Mouse (Mus musculus) liver, embryonic 12.5 days (tissue): ENCODE results near the gene Grin3a. TPM values are rescaled to one million over a fixed set of nuclear protein-coding genes. Genes with fewer than 3 reads are reported as not detected.
"Not testable (repeated sequence)": the region's sequence is repeated elsewhere in the genome, so short reads cannot be mapped to it uniquely, and the experiment has no call there.

ENCODE experiments used
- ATAC-seq: fragments of 200-750 bp; cut with Nextera tagmentation; 2 replicates; pipeline ENCODE4 v1.8.0; 2017; ENCODE audit warnings: moderate number of reproducible peaks, mild to moderate bottlenecking, moderate library complexity
- H3K27ac ChIP-seq: fragments of 300-500 bp; sonication (generic); 2 replicates; pipeline ENCODE4 v1.5.1; 2016; ENCODE audit warnings: mild to moderate bottlenecking
- H3K27me3 ChIP-seq: fragments of 300-500 bp; sonication (generic); replicated peaks from 2 replicates; pipeline ENCODE4 v1.6.1; 2016; ENCODE audit warnings: mild to moderate bottlenecking, moderate library complexity
- H3K36me3 ChIP-seq: fragments of 300-500 bp; sonication (generic); 2 replicates; pipeline ENCODE4 v1.6.1; 2016; ENCODE audit warnings: mild to moderate bottlenecking, moderate library complexity
- H3K4me1 ChIP-seq: fragments of 300-500 bp; sonication (generic); 2 replicates; pipeline ENCODE4 v1.6.1; 2016
- H3K4me2 ChIP-seq: fragments of 300-500 bp; sonication (generic); 2 replicates; pipeline ENCODE4 v1.6.1; 2016; ENCODE audit warnings: mild to moderate bottlenecking, moderate library complexity
- H3K4me3 ChIP-seq: fragments of 300-500 bp; sonication (generic); 2 replicates; pipeline ENCODE4 v1.5.1; 2016; ENCODE audit warnings: mild to moderate bottlenecking, moderate library complexity
- H3K9ac ChIP-seq: fragments of 300-500 bp; sonication (generic); 2 replicates; pipeline ENCODE4 v1.6.1; 2016; ENCODE audit warnings: mild to moderate bottlenecking, moderate library complexity
- H3K9me3 ChIP-seq: fragments of 300-500 bp; sonication (generic); replicated peaks from 2 replicates; pipeline ENCODE4 v1.6.1; 2016; ENCODE audit warnings: mild to moderate bottlenecking, moderate library complexity
- WGBS: fragments of 180-500 bp; shearing (Covaris S2); methylation state at CpG from one replicate; pipeline ENCODE4 v1.1.7; 2016; ENCODE audit not compliant: insufficient replicate concordance; 5-methylcytosine and 5-hydroxymethylcytosine counted together
- polyA plus RNA-seq: library from polyadenylated mRNA; unstranded; fragments of >200 nt; fragmentation: Nextera tagmentation; extraction: Ambion mirVana; gene quantifications from 2 replicates; pipeline ENCODE4 v1.2.1, GENCODE M21; 2016

Grin3a gene
- polyA plus RNA-seq, 1 experiment from 2014 or later: 0.11 TPM

DNA sequence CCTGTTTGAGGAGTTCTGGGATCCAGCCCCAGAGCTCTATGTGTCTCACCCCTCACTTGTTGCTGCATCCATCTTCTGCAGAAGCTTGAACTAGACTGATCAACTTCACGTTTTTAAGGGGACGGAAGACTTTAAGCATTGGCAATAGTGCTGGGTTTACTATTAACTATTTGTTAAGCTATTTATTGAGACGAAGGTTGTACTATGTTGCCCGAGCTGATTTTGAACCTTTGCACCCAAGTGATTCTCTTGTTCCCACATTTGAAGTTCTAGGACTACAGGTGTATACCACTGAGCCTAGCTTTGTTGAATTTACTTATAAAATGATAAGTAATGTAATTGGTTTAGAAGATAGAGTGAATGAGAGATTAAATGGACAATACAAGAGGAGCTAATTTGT, 221.6 kb downstream of the Grin3a start:
- 70% methylated on average over 4 of the region's 4 CpGs for WGBS
- no peak overlapping the region for H3K4me2 ChIP-seq
- no peaks in the 10 kb centered on the region for H3K36me3 ChIP-seq
- H3K9ac ChIP-seq: no peak overlapping the region
- no peak overlapping the region for H3K27ac ChIP-seq
- ATAC-seq: no peak
- no peaks in the 10 kb centered on the region for H3K27me3 ChIP-seq
- peaks cover 21% of the 10 kb centered on the region for H3K4me1 ChIP-seq
- no peaks in the 10 kb centered on the region for H3K9me3 ChIP-seq
- no peak overlapping the region for H3K4me3 ChIP-seq

DNA sequence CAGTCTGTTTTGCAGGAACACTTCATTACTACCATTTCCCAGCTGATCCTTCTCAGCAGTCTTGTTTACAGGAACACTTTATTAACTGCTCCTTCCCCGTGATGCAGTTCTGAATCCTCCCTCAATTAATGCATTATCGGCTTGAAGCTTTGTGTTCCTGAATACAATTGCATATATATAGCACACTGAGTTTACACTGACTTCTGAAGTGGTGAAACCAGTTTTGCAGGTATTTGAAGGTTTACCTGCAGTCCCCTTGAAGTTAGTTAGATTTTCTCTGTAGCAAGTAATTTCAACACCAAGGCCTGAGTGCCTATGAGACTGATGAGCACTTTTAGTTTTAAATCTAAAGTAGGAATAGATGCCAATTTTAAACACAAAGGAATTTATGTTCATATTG, 223.3 kb downstream of the Grin3a start:
- no peak for ATAC-seq
- H3K9ac ChIP-seq: no peak overlapping the region
- peaks cover 21% of the 10 kb centered on the region for H3K4me1 ChIP-seq
- no peaks in the 10 kb centered on the region for H3K27me3 ChIP-seq
- H3K36me3 ChIP-seq: no peaks in the 10 kb centered on the region
- no peak overlapping the region for H3K27ac ChIP-seq
- WGBS: 82% methylated on average over 2 of the region's 2 CpGs
- H3K4me3 ChIP-seq: no peak overlapping the region
- H3K4me2 ChIP-seq: no peak overlapping the region
- H3K9me3 ChIP-seq: no peaks in the 10 kb centered on the region

- H3K9ac ChIP-seq, H3K27me3 ChIP-seq, ATAC-seq, H3K4me2 ChIP-seq, H3K27ac ChIP-seq, H3K4me3 ChIP-seq, H3K9me3 ChIP-seq, H3K36me3 ChIP-seq, H3K4me1 ChIP-seq: not testable (repeated sequence)
- 54% methylated on average over 7 of the region's 7 CpGs for WGBS
Observed at GRCm38 (mm10) chr4:49619861-49620260, 225.7 kb downstream of the Grin3a start.

GRCm38 (mm10) chr4:49616924-49617323, 228.6 kb downstream of the Grin3a start:
- Histone ChIP-seq H3K4me1 (no peaks in the 10 kb centered on the region), H3K4me2 (no peak overlapping the region), H3K9ac (no peak overlapping the region), H3K27ac (no peak overlapping the region), H3K27me3 (no peaks in the 10 kb centered on the region), H3K9me3 (no peaks in the 10 kb centered on the region), H3K4me3 (no peak overlapping the region), H3K36me3 (no peaks in the 10 kb centered on the region)
- ATAC-seq: no peak
- 63% methylated on average over 10 of the region's 10 CpGs for WGBS

Other genes with a start within 250 kb of the Grin3a start
- 13.3 and 14.6 TPM in 2 replicates for gene Tmem246, start 247.9 kb downstream of the Grin3a start, polyA plus RNA-seq
- gene Rnf20, start 213.7 kb downstream of the Grin3a start, polyA plus RNA-seq: 24.0 and 25.1 TPM in 2 replicates
- gene Ppp3r2, start 163.7 kb downstream of the Grin3a start, polyA plus RNA-seq: not detected in 2 replicates